Mouse (Mus musculus) cerebellum, adult 2 months (tissue): ENCODE data around the gene Ccpg1.

Experiments
- CTCF ChIP-seq: fragments of 200-500 bp; IDR thresholded peaks from 2 replicates; pipeline ENCODE4 v1.5.1; 2011; ENCODE audit warnings: low read depth, mild to moderate bottlenecking, control low read depth, low read length, moderate library complexity, borderline replicate concordance; ENCODE audit not compliant: insufficient read depth
- POLR2A ChIP-seq: fragments of 200-500 bp; IDR thresholded peaks from 2 replicates; pipeline ENCODE4 v1.6.1; 2011; ENCODE audit warnings: low read length, control low read depth, borderline replicate concordance; ENCODE audit not compliant: insufficient read depth

DNA sequence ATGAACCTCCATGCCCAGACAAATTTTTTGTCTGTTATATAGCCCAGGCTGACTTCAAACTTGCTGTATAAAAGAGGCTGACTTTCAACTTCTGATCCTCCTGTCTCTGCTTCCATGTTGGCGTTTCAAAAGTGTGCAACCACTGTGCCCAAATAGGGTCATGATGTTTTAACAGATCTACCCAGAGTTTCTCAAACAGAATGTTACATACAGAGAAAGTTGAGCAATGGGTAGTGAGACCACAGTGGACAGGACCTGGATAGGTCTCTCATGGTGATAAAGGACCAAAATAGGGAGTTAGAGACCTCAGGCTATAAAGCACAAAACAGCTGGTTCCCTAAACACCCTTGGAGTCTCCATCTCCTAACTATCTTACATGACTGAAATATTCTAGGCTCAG lies 45.2 kb downstream of the Ccpg1 start:
- no peak for TF ChIP-seq CTCF
- TF ChIP-seq POLR2A = no peak
